Mouse (Mus musculus) liver, adult 2 months (tissue): ENCODE measurements around the gene Cic. TPM values are rescaled to one million over a fixed set of nuclear protein-coding genes. Genes with fewer than 3 reads are reported as not detected.

Experiments
- DNase-seq: peaks from one replicate; pipeline ENCODE4 v3.0.0-alpha.2; 2011; ENCODE audit warnings: low read depth, low spot score; ENCODE audit errors: extremely low read depth
- H3K27ac ChIP-seq: fragments of 200-500 bp; replicated peaks from 2 replicates; pipeline ENCODE4 v1.5.1; 2012; ENCODE audit warnings: low read depth, mild to moderate bottlenecking, control low read depth, inconsistent platforms, low read length; ENCODE audit not compliant: insufficient read depth
- H3K27me3 ChIP-seq: fragments of 200-500 bp; 2 replicates; pipeline ENCODE4 v1.6.1; 2012; ENCODE audit warnings: mild to moderate bottlenecking, moderate library complexity, low read length, inconsistent platforms; ENCODE audit not compliant: control insufficient read depth, insufficient read depth
- H3K36me3 ChIP-seq: fragments of 200-500 bp; 2 replicates; pipeline ENCODE4 v1.6.1; 2012; ENCODE audit warnings: low read length, inconsistent platforms; ENCODE audit not compliant: control insufficient read depth, insufficient read depth
- H3K4me1 ChIP-seq: fragments of 200-500 bp; 2 replicates; pipeline ENCODE4 v1.6.1; 2011; ENCODE audit warnings: low read length; ENCODE audit not compliant: control insufficient read depth, insufficient read depth
- H3K4me3 ChIP-seq: fragments of 200-500 bp; 2 replicates; pipeline ENCODE4 v1.5.1; 2011; ENCODE audit warnings: low read depth, mild to moderate bottlenecking, control low read depth, low read length, moderate library complexity; ENCODE audit not compliant: insufficient read depth
- H3K79me2 ChIP-seq: fragments of 200-500 bp; 2 replicates; pipeline ENCODE4 v1.6.1; 2012; ENCODE audit warnings: inconsistent platforms, mild to moderate bottlenecking, low read length, moderate library complexity; ENCODE audit not compliant: control insufficient read depth, insufficient read depth
- H3K9ac ChIP-seq: fragments of 200-500 bp; 2 replicates; pipeline ENCODE4 v1.6.1; 2012; ENCODE audit warnings: low read depth, mild to moderate bottlenecking, control low read depth, inconsistent platforms, low read length
- CTCF ChIP-seq: fragments of 200-500 bp; IDR thresholded peaks from 2 replicates; pipeline ENCODE4 v1.5.1; 2011; ENCODE audit warnings: low read depth, low read length, control low read depth
- POLR2A ChIP-seq: fragments of 200-500 bp; IDR thresholded peaks from 2 replicates; pipeline ENCODE4 v1.6.1; 2011; ENCODE audit warnings: low read length, control low read depth; ENCODE audit not compliant: insufficient read depth; ENCODE audit errors: extremely low read depth
- WGBS: fragments of 180-500 bp; shearing (Covaris S2); methylation state at CpG from one replicate; pipeline ENCODE4 v1.1.7; 2018; 5-methylcytosine and 5-hydroxymethylcytosine counted together
- polyA plus RNA-seq: library from polyadenylated mRNA; depleted of rRNA; stranded (reverse); fragments of >200 nt; gene quantifications from 2 replicates; pipeline ENCODE4 v1.2.3, GENCODE M21; 2012
- total RNA-seq: library from RNA; depleted of rRNA; stranded (reverse); fragments of >200 nt; gene quantifications from 2 replicates; pipeline ENCODE4 v1.2.3, GENCODE M21; 2014

The Cic gene
- total and polyA plus RNA-seq, 2 experiments, result 5.3 to 23.3 TPM

GRCm38 (mm10) chr7:25274996-25275395, 7.5 kb downstream of the Cic start:
- H3K27ac ChIP-seq, result no peak overlapping the region
- 88% methylated on average over 3 of the region's 3 CpGs for WGBS
- no peak overlapping the region for H3K4me3 ChIP-seq
- TF ChIP-seq POLR2A, result no peak
- H3K79me2 ChIP-seq, result peaks cover 31% of the 10 kb centered on the region
- H3K4me1 ChIP-seq, result peaks cover 12% of the 10 kb centered on the region
- no peak overlapping the region for H3K9ac ChIP-seq
- no peak for DNase-seq
- H3K27me3 ChIP-seq, result no peaks in the 10 kb centered on the region
- H3K36me3 ChIP-seq, result no peaks in the 10 kb centered on the region

GRCm38 (mm10) chr7:25275555-25276298, 8.2 kb downstream of the Cic start:
- no peak overlapping the region for H3K9ac ChIP-seq
- H3K79me2 ChIP-seq, result peaks cover 27% of the 10 kb centered on the region
- TF ChIP-seq CTCF (no peak), POLR2A (no peak)
- no peak overlapping the region for H3K27ac ChIP-seq
- WGBS, result 81% methylated on average over 9 of the region's 9 CpGs
- no peak for DNase-seq
- no peaks in the 10 kb centered on the region for H3K27me3 ChIP-seq
- no peaks in the 10 kb centered on the region for H3K36me3 ChIP-seq
- no peak overlapping the region for H3K4me3 ChIP-seq
- peaks cover 15% of the 10 kb centered on the region for H3K4me1 ChIP-seq

GRCm38 (mm10) chr7:25277405-25277804, 9.9 kb downstream of the Cic start:
- Histone ChIP-seq H3K27me3 (no peaks in the 10 kb centered on the region), H3K27ac (peak overlapping the region; percentile 0; the same call in 1 of the 2 replicates), H3K79me2 (peaks cover 12% of the 10 kb centered on the region; the same call in 1 of the 2 replicates), H3K36me3 (no peaks in the 10 kb centered on the region), H3K9ac (no peak overlapping the region), H3K4me1 (peaks cover 18% of the 10 kb centered on the region), H3K4me3 (no peak overlapping the region)
- DNase-seq, result no peak
- TF ChIP-seq POLR2A, result no peak
- TF ChIP-seq CTCF, result no peak
- 85% methylated on average over 4 of the region's 4 CpGs for WGBS

- Histone ChIP-seq H3K36me3 (no peaks in the 10 kb centered on the region), H3K27ac (peak overlapping the region; percentile 25), H3K9ac (0 out of 2 replicates have a peak overlapping the region, but pooled peaks have one; percentile 22), H3K4me3 (peak overlapping the region; percentile 69; the same call in 1 of the 2 replicates), H3K4me1 (peaks cover 21% of the 10 kb centered on the region), H3K27me3 (no peaks in the 10 kb centered on the region), H3K79me2 (peaks cover 12% of the 10 kb centered on the region; the same call in 1 of the 2 replicates)
- peak; percentile 25 for DNase-seq
- WGBS, result 6% methylated on average over 4 of the region's 4 CpGs
- no peak for TF ChIP-seq CTCF
- no peak for TF ChIP-seq POLR2A
These were observed 10.5 kb downstream of the Cic start for GRCm38 (mm10) chr7:25277998-25278340.

GRCm38 (mm10) chr7:25278341-25279075, 11.0 kb downstream of the Cic start:
- Histone ChIP-seq H3K36me3 (no peaks in the 10 kb centered on the region), H3K27ac (peak overlapping the region; percentile 72), H3K27me3 (no peaks in the 10 kb centered on the region), H3K4me3 (peak overlapping the region; percentile 69), H3K9ac (peak overlapping the region; percentile 75), H3K79me2 (peaks cover 7% of the 10 kb centered on the region; the same call in 1 of the 2 replicates), H3K4me1 (peaks cover 24% of the 10 kb centered on the region)
- under 1% methylated on average over 58 of the region's 60 CpGs for WGBS
- TF ChIP-seq CTCF (peak; percentile 74), POLR2A (peak; percentile 56; the same call in 1 of the 2 replicates)
- DNase-seq, result peak; percentile 86
